Mouse (Mus musculus) c-Kit-positive CD71-positive TER-119-positive erythroid progenitor cells, embryonic 14.5 days (primary cell): ENCODE results near the gene Prr7.
"Not testable (repeated sequence)": the region's sequence is repeated elsewhere in the genome, so short reads cannot be mapped to it uniquely, and the experiment has no call there.

Experiments used
- DNase-seq: peaks from one replicate; pipeline ENCODE4 v3.0.0-alpha.2; 2013; ENCODE audit warnings: low spot score

Gene Prr7

DNA sequence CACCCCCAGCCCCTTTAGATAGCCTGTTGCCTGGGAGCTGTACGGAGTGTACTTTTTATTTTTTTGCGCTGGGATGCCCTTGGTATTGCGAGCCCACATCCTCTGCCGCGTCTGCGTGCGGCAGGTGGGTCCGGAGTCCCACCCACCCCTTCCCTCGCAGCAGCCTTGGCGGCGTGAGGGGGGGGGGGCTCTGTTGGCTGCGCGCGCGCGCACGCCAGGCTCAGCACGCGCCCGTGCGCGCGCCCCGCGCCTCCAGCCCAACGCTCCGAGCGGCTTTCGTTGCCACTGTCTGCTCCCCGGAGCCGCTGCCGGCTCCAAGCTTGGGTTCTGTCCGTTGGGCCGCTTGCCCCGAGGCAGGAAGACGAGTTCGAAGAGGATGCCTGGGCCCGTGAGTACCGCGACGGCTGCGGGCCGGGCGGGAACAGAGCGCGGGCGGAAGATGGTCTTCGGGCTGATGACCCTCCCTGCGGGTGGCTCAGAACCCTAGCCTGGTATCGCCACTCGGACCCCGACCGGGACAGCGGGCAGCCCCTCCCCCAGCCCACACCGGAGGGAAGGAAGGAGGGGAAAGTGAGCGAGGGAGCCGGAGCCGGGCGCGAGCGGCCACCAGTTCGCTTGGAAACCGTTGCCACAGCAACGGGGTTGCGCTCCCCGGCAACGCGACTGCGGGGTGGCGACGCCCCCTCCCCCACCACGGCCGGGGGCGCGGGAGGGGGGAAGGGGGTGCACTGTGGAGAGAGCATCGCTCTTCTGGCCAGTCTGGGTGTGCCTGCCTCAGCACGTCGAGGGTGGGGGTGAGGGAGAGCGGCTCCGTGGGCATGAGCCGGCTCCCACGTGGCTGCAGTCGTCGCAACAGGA lies at the start of gene Prr7:
TSS of gene Prr7 (plus strand) at position 241 of the 858 bp plus-strand sequence.
- no peak for DNase-seq

DNA sequence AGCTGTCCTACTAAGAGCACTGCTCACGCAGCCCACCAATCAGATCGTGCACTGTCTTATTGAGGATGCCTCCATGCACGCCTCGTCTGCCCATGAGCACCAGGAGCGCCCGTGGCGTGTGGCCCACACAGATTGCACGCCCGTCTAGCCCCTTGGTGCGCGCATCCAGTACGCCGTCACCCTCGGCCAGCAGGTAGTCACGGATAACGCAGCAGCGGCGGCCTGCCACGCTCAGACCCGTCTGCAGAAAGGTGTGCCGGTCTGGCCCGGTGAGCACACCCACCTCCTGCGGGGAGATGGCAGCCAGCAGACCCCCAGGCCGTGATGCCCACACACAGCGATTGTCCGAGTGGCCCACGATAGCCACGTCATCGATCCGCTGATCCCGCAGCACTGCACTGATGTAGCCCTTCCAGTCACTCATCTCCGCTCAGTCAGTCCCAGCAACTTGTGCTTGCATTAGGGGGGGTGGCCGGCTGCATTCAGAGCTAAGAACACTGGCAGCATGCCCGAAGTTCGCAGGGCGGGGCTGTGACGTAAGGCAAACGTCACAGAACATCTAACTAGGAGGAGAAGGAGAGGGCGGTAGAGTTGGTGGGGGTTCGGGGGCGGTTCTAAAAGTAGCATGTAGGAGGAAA lies 49.2 kb upstream of the Prr7 start, which contains the start of gene Pfn3:
TSS of gene Pfn3 (minus strand) at position 490 of the 638 bp plus-strand sequence.
- no peak for DNase-seq

DNA sequence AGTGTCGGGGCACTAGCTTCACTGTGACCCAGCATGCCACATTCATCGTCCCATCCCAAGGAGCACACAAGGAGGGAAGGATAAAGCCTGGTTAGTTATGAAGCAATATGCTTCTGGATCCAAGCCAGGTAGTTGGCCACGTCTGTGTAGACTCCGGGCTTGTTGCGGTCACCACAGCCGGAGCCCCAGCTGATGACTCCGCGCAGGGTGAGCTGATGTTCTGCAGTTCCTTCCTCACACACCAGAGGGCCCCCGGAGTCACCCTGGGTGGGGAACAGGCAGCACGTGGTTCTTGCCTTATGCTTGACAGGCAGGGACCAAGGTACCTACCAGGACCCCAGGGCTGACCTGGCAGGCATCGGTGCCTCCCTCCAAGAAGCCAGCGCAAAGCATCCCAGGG lies 46.1 kb upstream of the Prr7 start:
- DNase-seq: peak; percentile 64

DNA sequence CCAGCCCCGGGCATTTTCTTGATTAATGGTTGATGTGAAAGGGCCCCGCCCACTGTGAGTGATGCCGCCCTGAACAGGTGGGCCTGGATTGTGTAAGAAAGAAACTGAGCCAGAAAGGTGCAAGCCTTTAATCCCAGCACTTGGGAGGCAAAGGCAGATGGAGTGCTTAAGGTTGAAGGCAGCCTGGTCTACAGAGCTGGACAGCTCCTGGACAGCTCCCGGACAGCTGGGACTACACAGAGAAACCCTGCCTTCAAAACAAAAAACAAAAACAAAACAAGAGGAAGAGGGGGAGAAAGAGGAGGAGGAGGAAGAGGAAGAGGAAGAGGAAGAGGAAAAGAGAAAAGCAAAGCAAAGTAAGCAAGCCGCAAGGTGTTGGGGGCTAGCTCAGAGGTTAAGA lies 44.9 kb upstream of the Prr7 start:
- DNase-seq: no peak

DNA sequence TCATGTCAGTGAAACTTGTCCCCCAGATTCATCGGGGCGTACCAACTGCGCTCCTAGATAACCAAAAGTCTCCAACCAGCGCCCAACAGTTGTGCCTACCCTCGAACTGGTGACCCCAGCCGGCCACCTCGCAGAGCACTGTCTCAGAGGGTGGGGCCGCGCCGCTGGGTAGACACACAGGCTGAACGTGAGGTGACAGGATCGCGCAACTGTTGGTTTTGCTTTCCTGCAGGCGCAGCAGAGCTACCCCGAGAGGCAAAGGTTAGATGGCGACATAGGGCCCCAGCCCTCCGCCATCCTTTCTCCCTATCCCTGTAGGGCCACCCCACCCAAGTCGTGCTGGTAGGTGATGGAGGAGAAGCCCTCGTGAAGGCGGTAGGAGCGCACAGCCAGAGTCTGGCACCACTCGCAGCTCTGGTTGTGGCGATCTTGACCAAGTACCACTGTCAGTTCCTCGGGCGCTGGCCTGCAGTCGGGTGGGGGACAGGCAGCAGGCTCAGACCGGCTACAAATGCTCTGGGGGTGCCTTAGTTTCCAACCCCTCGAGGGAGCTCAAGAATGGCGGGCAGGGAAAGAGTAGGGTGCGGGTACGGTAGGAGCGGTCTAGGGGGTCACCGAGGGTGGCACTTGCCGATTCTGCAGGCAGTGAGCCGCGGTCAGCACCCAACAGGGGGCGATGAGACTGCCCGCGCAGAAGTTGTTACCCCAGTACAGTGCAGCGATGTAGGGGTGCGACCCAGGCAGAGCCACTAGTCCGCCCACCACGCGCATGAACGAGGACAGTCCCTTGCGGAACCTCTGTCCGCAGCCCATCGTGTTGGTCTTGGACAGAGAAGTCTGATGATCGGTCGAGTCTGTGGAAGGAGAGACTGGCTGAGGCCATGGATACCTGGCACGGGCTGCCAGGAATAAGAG lies 43.8 kb upstream of the Prr7 start:
- no peak for DNase-seq

DNA sequence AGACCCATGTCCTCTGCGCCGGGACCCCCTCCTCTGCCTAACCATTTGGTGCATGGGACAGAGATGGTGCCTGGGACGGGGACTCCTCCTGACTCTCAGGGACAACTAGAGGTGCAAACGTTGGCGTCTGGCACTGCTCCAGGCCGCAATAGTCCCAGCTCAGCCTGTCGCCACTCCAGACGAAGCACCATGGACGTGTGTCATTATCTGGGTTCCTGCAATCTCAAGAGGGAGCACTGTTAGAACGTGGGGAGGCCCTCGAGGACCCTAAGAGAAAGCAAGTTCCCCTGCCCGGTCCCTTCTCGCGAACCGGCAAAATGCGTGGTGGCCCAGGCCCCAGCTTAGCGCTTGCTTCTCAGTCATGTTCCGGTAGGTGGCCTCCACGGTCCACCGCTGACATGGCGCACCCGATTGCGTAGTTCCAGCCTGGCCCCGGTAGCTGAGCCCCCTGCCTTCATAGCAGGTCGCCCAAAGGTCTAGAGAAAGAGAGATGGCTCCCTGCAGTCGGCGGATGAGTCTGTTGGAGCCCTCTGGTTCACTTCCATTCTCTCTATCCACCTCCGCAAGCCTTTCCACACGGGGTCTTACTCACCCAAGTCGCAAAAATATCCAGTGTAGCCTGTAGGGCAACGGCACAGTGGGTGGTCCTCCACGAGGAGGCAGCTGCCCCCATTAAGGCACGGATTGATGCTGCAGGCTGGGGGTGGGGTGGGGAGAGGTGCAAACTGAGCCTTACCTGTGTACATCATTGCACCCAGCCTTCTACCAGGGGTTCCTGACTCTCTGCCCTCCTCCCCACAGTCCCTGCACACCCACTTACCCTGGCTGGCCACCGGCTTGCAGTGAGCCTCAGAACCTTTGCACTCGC lies 42.9 kb upstream of the Prr7 start:
- DNase-seq: no peak

DNA sequence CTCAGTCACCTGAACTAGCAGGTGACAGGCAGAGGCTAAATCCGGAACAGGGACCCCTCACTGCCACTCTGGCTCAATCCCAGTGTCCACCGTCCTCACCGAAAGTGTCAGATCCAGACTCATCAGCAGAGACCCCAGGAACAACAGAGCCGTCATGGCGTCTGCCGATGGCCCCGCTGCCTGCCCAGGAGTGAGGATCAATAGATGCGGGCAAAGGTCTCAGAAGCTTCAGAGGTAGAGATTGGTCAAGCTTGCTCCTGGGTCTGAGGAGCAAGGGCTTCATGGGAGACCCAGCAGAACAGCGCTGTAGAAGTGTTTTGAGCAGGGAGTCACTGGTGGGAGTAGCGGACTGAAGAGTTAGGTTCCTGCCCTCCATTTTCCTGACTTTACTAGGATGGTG lies 37.5 kb upstream of the Prr7 start, which contains the start of gene F12:
TSS of gene F12 (minus strand) at position 181 of the 400 bp plus-strand sequence.
- no peak for DNase-seq

DNA sequence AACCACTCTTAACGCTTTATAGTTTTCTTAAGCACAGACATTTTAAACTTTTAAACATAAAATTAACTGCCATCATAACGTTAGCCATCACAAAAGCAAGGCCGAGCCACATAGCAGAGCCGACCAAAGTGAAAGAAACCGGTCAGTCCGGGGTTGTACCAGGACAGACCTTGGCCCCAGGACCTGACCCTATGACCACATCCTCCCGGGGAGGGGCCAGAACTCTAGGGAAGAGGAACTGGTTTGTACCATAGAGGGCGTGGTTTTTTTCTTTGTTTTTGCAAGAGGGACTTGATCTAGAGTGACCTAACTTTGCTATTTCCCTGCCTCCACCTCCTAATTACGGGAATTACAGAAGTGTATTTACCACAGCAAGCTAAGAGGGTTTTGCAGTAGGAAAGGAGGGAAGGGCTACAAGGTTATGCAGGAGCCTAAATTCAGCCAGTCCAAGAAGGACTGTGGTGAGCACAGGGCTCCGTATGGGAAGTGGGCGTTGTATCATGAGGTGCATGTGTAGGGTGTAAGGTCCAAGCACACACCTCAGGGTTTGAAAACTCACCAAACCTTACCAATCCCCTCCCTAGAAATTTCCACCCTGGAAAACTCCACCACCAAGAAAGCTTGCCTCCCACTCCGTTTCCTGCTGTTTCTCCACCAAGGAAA lies 34.7 kb upstream of the Prr7 start:
- no peak for DNase-seq

DNA sequence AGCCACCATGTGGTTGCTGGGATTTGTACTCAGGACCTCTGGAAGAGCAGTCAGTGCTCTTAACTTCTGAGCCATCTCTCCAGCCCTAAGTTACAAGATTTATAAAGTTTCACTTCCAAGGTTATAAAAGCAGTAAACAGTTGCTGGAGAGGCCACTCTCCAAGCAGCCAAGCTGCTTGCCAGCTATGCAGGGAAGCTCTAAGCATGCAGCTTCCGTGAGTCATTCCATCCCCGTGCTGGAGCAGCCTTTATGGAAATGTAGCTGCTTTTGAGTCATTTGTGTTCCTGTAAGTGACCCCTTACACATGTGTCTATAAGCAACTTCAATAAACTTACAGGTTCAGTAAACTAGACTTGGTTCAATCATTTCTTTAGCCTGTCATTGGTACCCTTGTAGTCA lies 33.5 kb upstream of the Prr7 start:
- DNase-seq: no peak

DNA sequence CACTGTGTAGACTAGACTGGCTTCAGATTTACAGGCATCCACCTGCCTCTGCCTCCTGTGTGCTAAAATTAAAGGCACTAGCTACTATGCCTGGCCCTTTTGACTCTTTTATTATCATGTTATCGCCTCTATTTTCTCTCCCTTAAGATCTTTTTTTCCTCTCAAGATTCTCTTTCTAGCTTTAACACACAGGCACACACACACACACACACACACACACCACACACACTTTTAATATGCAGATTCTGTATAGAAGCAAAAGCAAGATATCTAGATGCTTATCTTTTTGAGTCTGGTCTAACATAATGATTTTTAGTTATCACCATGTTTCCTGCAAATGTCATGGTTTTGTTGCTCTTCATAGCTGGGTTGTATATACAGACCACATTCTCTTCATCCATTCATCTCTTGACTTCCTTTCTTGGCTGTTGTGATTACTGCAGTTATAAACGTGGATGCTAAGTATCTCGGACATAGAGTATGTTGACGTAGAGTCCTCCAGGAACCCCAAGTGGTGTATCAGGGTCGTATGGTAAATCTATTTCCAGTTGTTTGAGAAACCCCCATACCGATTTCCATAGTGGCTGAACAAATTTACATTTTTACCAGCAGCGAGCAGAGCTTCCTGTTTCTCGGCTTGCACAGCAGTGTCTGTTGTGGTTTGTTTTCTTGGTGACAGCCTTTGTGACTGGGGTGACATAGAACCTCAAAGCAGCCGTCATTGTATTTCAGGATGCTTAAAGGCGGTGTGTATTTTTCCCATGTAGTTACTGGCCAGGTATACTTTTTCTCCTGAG lies 32.0 kb upstream of the Prr7 start:
- DNase-seq: no peak

DNA sequence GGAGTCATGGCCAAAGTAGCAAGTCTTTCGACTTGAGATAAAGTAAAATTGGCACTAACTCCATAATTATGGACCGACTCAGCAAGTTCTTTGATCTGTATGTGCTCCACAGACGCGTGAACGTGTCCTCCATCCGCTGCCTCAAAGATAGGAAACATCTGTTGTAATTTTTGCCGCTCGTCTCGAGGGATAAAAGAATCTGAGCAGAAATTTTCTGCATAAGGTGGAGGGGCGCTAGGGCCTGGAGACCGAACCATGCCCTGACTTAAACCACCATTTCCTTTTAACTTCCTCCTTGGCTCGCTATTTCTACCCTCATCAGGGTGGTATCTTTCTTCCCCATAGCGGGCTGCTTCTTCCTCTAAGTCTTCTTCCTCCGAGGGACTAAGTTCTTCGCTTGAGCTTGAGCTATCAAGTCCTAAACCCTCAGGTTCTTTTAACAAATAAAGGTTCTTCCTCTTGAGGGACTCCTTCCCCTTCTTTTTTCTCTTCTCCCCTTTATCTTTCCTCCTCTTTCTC lies 26.9 kb upstream of the Prr7 start:
- not testable (repeated sequence) for DNase-seq

DNA sequence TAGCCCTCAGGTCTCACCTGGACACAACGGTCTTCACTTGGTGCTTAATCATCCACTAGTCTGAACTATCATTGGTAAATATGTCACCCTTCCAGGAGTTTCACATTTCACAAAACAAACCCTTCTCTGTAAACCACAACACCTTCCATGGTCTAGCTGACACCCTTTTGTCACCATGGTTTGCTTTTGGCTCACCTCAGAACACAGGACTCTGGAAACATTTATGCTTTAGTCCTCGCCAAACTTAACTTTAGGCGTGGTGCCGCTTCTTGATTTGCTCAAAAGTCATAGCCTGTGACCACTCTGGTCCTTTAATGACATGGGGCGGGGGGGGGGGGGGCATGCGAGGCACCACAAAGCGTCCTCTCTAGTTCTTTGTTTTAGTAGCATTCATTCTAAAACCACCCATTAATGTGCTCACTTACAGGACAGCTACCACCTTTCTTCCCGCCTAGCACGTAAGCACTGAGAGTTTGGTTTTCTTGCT lies 20.2 kb upstream of the Prr7 start:
- DNase-seq: no peak

DNA sequence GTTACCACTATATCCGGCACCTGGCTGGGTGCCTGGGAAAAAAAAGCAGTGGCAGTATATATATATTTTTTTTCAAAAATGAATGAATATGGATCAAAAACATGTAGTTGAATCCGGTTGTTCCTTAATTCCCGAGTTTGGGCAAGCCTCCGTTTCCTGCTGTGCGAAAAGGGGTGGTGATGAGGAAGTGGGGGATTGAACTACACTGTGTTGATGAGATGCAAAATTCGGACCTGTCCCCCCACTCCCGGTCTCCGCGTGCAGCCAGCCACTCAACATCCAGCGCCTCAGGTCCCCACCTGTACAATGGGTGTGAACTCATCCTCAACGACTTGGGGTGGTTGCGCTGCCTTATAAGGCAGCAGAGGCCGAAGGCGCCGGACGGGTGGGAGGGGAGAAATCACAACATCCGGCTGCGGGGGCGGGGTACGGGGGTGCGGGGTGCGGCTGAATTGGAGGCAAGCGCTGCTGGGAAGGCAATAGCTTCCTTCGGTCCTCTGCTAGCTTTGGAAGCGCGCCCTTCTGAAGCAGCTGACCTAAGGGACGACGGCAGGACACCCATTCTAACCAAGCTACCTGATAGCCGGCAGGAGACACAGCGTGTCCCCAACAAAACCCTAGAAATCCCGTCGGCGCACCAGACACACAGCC lies 19.7 kb upstream of the Prr7 start:
- DNase-seq: no peak

DNA sequence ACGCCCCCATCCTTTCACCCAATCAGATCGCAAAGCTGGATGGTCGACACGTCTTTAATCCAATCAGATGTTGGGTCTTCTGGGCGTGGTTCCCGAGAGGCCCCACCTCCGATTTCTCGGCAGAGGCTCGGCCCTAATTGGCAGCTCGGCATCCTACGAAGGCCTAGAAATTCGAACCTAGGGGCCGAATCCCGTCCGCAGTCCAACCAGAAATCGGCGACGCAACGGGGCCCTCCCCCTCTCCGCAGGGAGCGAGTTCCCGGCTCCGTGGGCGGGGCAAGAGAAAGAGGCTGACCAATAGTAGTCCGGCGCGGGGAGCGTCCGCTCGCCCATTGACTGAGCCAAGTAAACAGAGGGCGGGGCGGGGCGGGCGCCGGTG lies 19.1 kb upstream of the Prr7 start, which contains the start of gene Grk6:
TSS of gene Grk6 (plus strand) at position 136 of the 379 bp plus-strand sequence.
- peak; percentile 99 for DNase-seq

DNA sequence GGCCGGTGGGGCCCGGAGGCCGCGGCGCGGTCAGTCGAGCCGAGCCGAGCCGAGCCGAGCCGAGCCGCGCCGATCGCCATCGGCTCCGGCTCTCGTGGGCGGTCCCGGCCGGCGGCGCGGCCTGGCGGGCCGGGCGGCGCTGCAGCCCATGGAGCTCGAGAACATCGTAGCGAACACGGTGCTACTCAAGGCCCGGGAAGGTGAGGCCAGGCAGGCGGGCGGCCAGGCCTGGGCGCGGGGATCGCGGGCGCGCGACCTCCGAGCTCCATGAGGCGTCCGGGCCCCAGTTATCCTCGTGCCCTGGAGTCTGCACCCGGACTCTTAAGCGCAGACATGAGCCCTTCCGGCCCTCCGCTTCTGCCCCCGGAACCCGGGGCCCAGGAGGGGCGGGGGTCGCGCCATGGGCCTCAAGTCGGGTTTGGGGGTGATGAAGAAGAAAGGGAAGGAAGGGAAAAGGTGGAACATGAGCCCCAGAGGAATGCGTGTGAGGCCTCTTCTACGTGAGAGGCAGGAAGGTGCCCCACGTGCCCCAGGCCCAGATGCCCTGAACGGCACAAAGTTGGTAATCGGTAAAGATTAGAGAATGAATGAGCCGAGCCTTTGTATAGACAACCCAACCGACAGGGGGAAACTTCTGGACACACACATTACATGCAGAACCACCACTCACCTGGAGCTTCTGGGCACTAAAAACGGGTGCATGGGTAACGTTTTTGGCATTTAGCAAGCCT lies 18.5 kb upstream of the Prr7 start:
- DNase-seq: peak; percentile 49

DNA sequence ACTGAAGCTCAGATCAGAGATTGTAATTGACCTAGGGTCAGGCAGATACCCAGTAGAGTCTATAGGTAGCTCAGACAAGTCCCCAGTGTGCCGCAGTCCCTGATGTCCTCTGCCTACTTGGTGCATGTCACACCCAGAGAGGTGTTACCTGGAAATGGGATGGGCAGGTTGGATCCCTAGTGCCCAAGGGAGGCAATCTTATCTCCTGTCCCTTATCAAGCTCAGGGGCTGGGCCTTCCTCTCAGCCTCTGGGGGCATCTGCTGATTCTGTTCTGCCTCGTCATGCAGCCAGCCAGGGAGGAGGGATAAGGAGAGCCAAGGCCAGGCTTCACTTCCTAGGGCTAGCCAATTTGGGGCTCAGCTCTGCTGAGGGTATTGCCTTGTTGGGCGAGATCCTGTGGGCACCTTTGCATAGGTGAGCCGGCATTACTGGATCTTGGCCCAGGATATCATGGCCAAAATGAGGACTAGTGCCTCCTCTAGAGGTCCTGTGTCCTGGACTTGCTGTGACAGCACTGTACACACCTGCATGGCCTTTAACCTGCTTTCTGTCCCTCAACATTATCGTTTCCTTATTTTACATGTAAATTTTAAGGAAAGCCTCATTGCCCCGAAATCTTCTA lies 17.5 kb upstream of the Prr7 start:
- DNase-seq: peak; percentile 79

DNA sequence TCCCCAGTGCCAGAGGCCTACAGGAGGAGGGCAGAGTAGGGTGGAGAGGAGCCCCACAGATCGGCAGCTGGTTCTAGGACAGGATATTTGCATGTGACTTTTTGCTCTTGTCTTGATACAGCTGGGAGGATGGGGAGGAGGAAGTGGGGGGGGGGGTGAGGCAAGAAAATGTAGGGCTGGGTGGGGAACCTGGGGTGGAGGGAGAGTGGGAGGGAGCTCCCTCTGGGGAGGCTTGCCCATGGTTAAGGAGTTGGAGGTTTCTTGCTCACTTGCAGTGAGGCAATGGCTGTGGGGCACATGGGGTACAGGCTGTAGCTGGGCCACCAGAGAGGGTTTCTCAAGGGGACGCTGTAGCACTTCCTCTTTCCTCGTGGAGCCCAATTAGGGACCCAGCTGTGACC lies 16.5 kb upstream of the Prr7 start:
- DNase-seq: no peak

DNA sequence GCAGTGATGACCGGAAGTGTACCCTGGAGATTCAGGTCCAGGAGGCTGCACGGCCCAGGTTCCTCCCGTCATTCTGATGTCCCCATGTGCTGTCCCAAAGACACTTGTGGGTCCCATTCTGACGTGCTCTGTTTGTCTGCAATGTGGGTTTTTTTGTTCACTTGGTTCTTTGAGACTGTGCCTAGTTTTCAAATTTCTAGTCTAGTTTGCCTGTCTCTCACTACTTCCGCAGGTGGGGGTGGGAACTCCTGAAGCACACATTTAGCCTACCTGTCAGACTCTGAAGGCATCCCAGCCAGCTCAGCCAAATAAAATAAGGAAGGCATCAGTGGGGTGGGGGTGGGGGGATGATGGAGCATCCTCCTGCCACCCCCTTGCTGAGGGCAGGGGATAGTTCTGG lies 15.9 kb upstream of the Prr7 start:
- DNase-seq: no peak
